Mouse (Mus musculus): ENCODE measurements around the gene Cmklr1.

- TF ChIP-seq CTCF (conservative IDR thresholded peaks at IDR 0.05; ENCODE audit: low read length), result no peak
- no peak for TF ChIP-seq POU5F1 (IDR thresholded peaks at IDR 0.05; ENCODE audit: borderline replicate concordance, low read length)
These were observed 10.6 kb upstream of the Cmklr1 start for GRCm38 (mm10) chr5:113660872-113661271.

All from E14TG2a.4 (cell line).